Mouse (Mus musculus) ES-E14 (cell line): ENCODE results near the gene Gm28635.

ENCODE experiments used
- CHD2 ChIP-seq: IDR thresholded peaks from 2 replicates; pipeline ENCODE4 v1.6.1; 2014; ENCODE audit warnings: mild to moderate bottlenecking, low read depth, low read length, inconsistent platforms
- ZC3H11A ChIP-seq: IDR thresholded peaks from 2 replicates; pipeline ENCODE4 v1.6.1; 2012; ENCODE audit warnings: low read depth, mild to moderate bottlenecking, inconsistent platforms, low read length, borderline replicate concordance

GRCm38 (mm10) chr2:84617637-84618515 lies 60.0 kb downstream of the Gm28635 start:
- TF ChIP-seq CHD2 (no peak), ZC3H11A (no peak)
